Mouse (Mus musculus): ENCODE measurements around the gene Prrt3.

GRCm38 (mm10) chr6:113477353-113477752 lies 24.4 kb downstream of the Prrt3 start:
- TF ChIP-seq POLR2A (IDR thresholded peaks at IDR 0.05; ENCODE audit: extremely low read depth, insufficient read depth, low read length), result no peak
- no peak for TF ChIP-seq CTCF (IDR thresholded peaks at IDR 0.05; ENCODE audit: extremely low read depth, insufficient read depth, low read length)
